Mouse (Mus musculus): ENCODE measurements at regions not wholly inside any gene's neighbourhood (a gene's known extent, or its start where the extent isn't known, plus 50 kb on each side); places are given as distances from the start of the nearest gene placed in this dataset.

GRCm38 (mm10) chr15:56473679-56474078 lies 1003.7 kb downstream of the Slc22a22 start:
- 94% methylated on average over 1 of the region's 1 CpGs for WGBS
- Histone ChIP-seq H3K4me1 (ENCODE audit: control insufficient read depth, insufficient read depth, low read length) (no peaks in the 10 kb centered on the region), H3K36me3 (ENCODE audit: control insufficient read depth, insufficient read depth, low read length) (no peaks in the 10 kb centered on the region), H3K9me3 (replicated peaks; ENCODE audit: control insufficient read depth, low read length) (no peaks in the 10 kb centered on the region), H3K9ac (ENCODE audit: low read length) (no peak overlapping the region), H3K27me3 (replicated peaks; ENCODE audit: control insufficient read depth, insufficient read depth, low read length) (no peaks in the 10 kb centered on the region), H3K4me2 (ENCODE audit: low read length) (no peak overlapping the region), H3K4me3 (ENCODE audit: low read depth, low read length) (no peak overlapping the region), H3K27ac (ENCODE audit: low read depth, low read length) (no peak overlapping the region)
- DNase-seq (ENCODE audit: low spot score) (no peak), ATAC-seq (no peak)

- Histone ChIP-seq H3K27ac (ENCODE audit: low read depth, low read length) (no peak overlapping the region), H3K27me3 (replicated peaks; ENCODE audit: control insufficient read depth, insufficient read depth, low read length) (no peaks in the 10 kb centered on the region), H3K4me1 (ENCODE audit: control insufficient read depth, insufficient read depth, low read length) (no peaks in the 10 kb centered on the region), H3K9me3 (replicated peaks; ENCODE audit: control insufficient read depth, low read length) (no peaks in the 10 kb centered on the region), H3K9ac (ENCODE audit: low read length) (no peak overlapping the region), H3K36me3 (ENCODE audit: control insufficient read depth, insufficient read depth, low read length) (no peaks in the 10 kb centered on the region), H3K4me3 (ENCODE audit: low read depth, low read length) (no peak overlapping the region), H3K4me2 (ENCODE audit: low read length) (no peak overlapping the region)
- ATAC-seq = no peak
- 86% methylated on average over 4 of the region's 4 CpGs for WGBS
- DNase-seq (ENCODE audit: low spot score) = no peak
Measured at GRCm38 (mm10) chr15:56451881-56452280, 1025.5 kb downstream of the Slc22a22 start.

- H3K27me3 ChIP-seq (replicated peaks; ENCODE audit: control insufficient read depth, insufficient read depth, low read length) = no peaks in the 10 kb centered on the region
- WGBS = 71% methylated on average over 10 of the region's 10 CpGs
- no peak for ATAC-seq
Measured at GRCm38 (mm10) chr15:56448015-56448645, 1029.3 kb downstream of the Slc22a22 start.

GRCm38 (mm10) chr15:56440171-56440570 lies 1037.3 kb downstream of the Slc22a22 start:
- H3K36me3 ChIP-seq (ENCODE audit: control insufficient read depth, insufficient read depth, low read length) = no peaks in the 10 kb centered on the region
- no peak for DNase-seq (ENCODE audit: low spot score)
- no peak overlapping the region for H3K27ac ChIP-seq (ENCODE audit: low read depth, low read length)
- H3K9me3 ChIP-seq (replicated peaks; ENCODE audit: control insufficient read depth, low read length) = no peaks in the 10 kb centered on the region
- no peaks in the 10 kb centered on the region for H3K27me3 ChIP-seq (replicated peaks; ENCODE audit: control insufficient read depth, insufficient read depth, low read length)
- no peak overlapping the region for H3K4me3 ChIP-seq (ENCODE audit: low read depth, low read length)
- WGBS = 85% methylated on average over 4 of the region's 4 CpGs
- no peaks in the 10 kb centered on the region for H3K4me1 ChIP-seq (ENCODE audit: control insufficient read depth, insufficient read depth, low read length)
- no peak overlapping the region for H3K4me2 ChIP-seq (ENCODE audit: low read length)
- no peak for ATAC-seq
- H3K9ac ChIP-seq (ENCODE audit: low read length) = no peak overlapping the region

More at GRCm38 (mm10) chr15:56448015-56448645, 1029.3 kb downstream of the Slc22a22 start:
- Histone ChIP-seq H3K36me3 (ENCODE audit: control insufficient read depth, insufficient read depth, low read length) (no peaks in the 10 kb centered on the region), H3K4me1 (ENCODE audit: control insufficient read depth, insufficient read depth, low read length) (no peaks in the 10 kb centered on the region), H3K4me3 (ENCODE audit: low read depth, low read length) (no peak overlapping the region), H3K9ac (ENCODE audit: low read length) (no peak overlapping the region), H3K4me2 (ENCODE audit: low read length) (no peak overlapping the region), H3K27ac (ENCODE audit: low read depth, low read length) (no peak overlapping the region), H3K9me3 (replicated peaks; ENCODE audit: control insufficient read depth, low read length) (no peaks in the 10 kb centered on the region)
- DNase-seq (ENCODE audit: low spot score) = peak; percentile 0

- Histone ChIP-seq H3K9ac (ENCODE audit: low read length) (no peak overlapping the region), H3K4me3 (ENCODE audit: low read depth, low read length) (no peak overlapping the region), H3K27me3 (replicated peaks; ENCODE audit: control insufficient read depth, insufficient read depth, low read length) (no peaks in the 10 kb centered on the region), H3K36me3 (ENCODE audit: control insufficient read depth, insufficient read depth, low read length) (no peaks in the 10 kb centered on the region), H3K27ac (ENCODE audit: low read depth, low read length) (no peak overlapping the region), H3K4me1 (ENCODE audit: control insufficient read depth, insufficient read depth, low read length) (no peaks in the 10 kb centered on the region), H3K9me3 (replicated peaks; ENCODE audit: control insufficient read depth, low read length) (no peaks in the 10 kb centered on the region), H3K4me2 (ENCODE audit: low read length) (no peak overlapping the region)
- WGBS = 76% methylated on average over 2 of the region's 2 CpGs
- DNase-seq (ENCODE audit: low spot score) = no peak
- ATAC-seq = no peak
Measured at GRCm38 (mm10) chr15:56438370-56438769, 1039.1 kb downstream of the Slc22a22 start.

GRCm38 (mm10) chr15:56436131-56436530 lies 1041.3 kb downstream of the Slc22a22 start:
- WGBS = 74% methylated on average over 6 of the region's 6 CpGs
- DNase-seq (ENCODE audit: low spot score) = no peak
- H3K36me3 ChIP-seq (ENCODE audit: control insufficient read depth, insufficient read depth, low read length) = no peaks in the 10 kb centered on the region
- H3K4me1 ChIP-seq (ENCODE audit: control insufficient read depth, insufficient read depth, low read length) = no peaks in the 10 kb centered on the region
- no peak overlapping the region for H3K9ac ChIP-seq (ENCODE audit: low read length)
- H3K4me3 ChIP-seq (ENCODE audit: low read depth, low read length) = no peak overlapping the region
- H3K4me2 ChIP-seq (ENCODE audit: low read length) = no peak overlapping the region
- no peaks in the 10 kb centered on the region for H3K9me3 ChIP-seq (replicated peaks; ENCODE audit: control insufficient read depth, low read length)
- H3K27ac ChIP-seq (ENCODE audit: low read depth, low read length) = no peak overlapping the region
- H3K27me3 ChIP-seq (replicated peaks; ENCODE audit: control insufficient read depth, insufficient read depth, low read length) = no peaks in the 10 kb centered on the region
- no peak for ATAC-seq

- Histone ChIP-seq H3K4me3 (ENCODE audit: low read depth, low read length) (no peak overlapping the region), H3K36me3 (ENCODE audit: control insufficient read depth, insufficient read depth, low read length) (no peaks in the 10 kb centered on the region), H3K27me3 (replicated peaks; ENCODE audit: control insufficient read depth, insufficient read depth, low read length) (no peaks in the 10 kb centered on the region), H3K9me3 (replicated peaks; ENCODE audit: control insufficient read depth, low read length) (no peaks in the 10 kb centered on the region), H3K4me1 (ENCODE audit: control insufficient read depth, insufficient read depth, low read length) (no peaks in the 10 kb centered on the region), H3K9ac (ENCODE audit: low read length) (no peak overlapping the region), H3K4me2 (ENCODE audit: low read length) (no peak overlapping the region), H3K27ac (ENCODE audit: low read depth, low read length) (no peak overlapping the region)
- no peak for DNase-seq (ENCODE audit: low spot score)
- ATAC-seq = no peak
- 28% methylated on average over 4 of the region's 4 CpGs for WGBS
Measured at GRCm38 (mm10) chr15:56425986-56426385, 1051.4 kb downstream of the Slc22a22 start.

GRCm38 (mm10) chr15:56420681-56421080 lies 1056.7 kb downstream of the Slc22a22 start:
- DNase-seq (ENCODE audit: low spot score) (no peak), ATAC-seq (no peak)
- no peaks in the 10 kb centered on the region for H3K27me3 ChIP-seq (replicated peaks; ENCODE audit: control insufficient read depth, insufficient read depth, low read length)
- no peak overlapping the region for H3K4me2 ChIP-seq (ENCODE audit: low read length)
- no peaks in the 10 kb centered on the region for H3K4me1 ChIP-seq (ENCODE audit: control insufficient read depth, insufficient read depth, low read length)
- no peak overlapping the region for H3K4me3 ChIP-seq (ENCODE audit: low read depth, low read length)
- H3K36me3 ChIP-seq (ENCODE audit: control insufficient read depth, insufficient read depth, low read length) = no peaks in the 10 kb centered on the region
- 44% methylated on average over 1 of the region's 1 CpGs for WGBS
- H3K9me3 ChIP-seq (replicated peaks; ENCODE audit: control insufficient read depth, low read length) = no peaks in the 10 kb centered on the region
- no peak overlapping the region for H3K9ac ChIP-seq (ENCODE audit: low read length)
- H3K27ac ChIP-seq (ENCODE audit: low read depth, low read length) = no peak overlapping the region

- H3K4me1 ChIP-seq (ENCODE audit: control insufficient read depth, insufficient read depth, low read length) = no peaks in the 10 kb centered on the region
- DNase-seq (ENCODE audit: low spot score) (no peak), ATAC-seq (no peak)
- no peak overlapping the region for H3K9ac ChIP-seq (ENCODE audit: low read length)
- no peak overlapping the region for H3K4me2 ChIP-seq (ENCODE audit: low read length)
- H3K27ac ChIP-seq (ENCODE audit: low read depth, low read length) = no peak overlapping the region
- no peaks in the 10 kb centered on the region for H3K27me3 ChIP-seq (replicated peaks; ENCODE audit: control insufficient read depth, insufficient read depth, low read length)
- no peak overlapping the region for H3K4me3 ChIP-seq (ENCODE audit: low read depth, low read length)
- no peaks in the 10 kb centered on the region for H3K9me3 ChIP-seq (replicated peaks; ENCODE audit: control insufficient read depth, low read length)
- no peaks in the 10 kb centered on the region for H3K36me3 ChIP-seq (ENCODE audit: control insufficient read depth, insufficient read depth, low read length)
Measured at GRCm38 (mm10) chr15:56391982-56392381, 1085.4 kb downstream of the Slc22a22 start.
